Mouse (Mus musculus) neural tube, embryonic 10.5 days (tissue): ENCODE measurements around the gene 4930435E12Rik.

Experiments
- DNase-seq: peaks from one replicate; pipeline ENCODE4 v3.0.0-alpha.2; 2017; ENCODE audit warnings: low spot score; ENCODE audit errors: extremely low spot score

The 4930435E12Rik gene

DNA sequence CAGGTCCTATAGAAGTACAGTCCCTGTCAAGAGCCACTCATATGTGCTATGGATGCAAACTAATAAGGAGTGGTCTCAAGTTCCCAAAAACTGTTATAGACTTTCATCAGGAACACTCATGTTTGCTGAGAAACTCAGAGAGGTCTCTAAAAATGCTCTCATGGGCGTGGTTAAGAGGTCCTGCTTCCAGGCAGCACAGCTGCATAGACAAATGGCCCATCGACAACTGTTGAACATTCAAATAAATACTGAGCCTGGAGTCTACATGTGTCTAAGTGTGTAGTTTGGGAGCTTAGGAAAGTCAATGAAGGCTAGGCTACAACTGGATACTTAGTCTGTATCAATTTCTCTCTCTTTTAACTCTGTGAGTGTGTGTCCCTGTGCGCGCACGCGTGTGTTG lies 57.4 kb downstream of the 4930435E12Rik start:
- no peak for DNase-seq

DNA sequence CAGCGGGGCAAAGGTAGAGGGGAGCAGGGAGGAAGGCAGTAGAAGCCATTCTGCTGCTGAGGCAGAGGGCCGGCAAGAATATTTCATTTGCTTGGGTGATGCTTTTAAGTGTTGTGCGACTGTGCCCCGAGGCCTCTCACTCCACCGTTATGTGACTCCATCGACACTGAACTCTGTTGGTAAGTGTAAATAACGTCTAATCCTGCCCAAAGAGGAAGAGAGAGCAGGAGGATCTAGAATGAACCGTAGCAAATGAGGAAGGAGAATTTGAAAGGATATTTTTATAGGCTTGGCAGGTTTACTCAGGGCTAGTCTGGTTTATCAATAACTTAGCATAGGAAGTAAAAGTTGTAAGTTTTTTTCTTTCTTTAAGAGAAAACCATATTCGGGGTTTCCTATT lies 59.0 kb downstream of the 4930435E12Rik start:
- DNase-seq = no peak

DNA sequence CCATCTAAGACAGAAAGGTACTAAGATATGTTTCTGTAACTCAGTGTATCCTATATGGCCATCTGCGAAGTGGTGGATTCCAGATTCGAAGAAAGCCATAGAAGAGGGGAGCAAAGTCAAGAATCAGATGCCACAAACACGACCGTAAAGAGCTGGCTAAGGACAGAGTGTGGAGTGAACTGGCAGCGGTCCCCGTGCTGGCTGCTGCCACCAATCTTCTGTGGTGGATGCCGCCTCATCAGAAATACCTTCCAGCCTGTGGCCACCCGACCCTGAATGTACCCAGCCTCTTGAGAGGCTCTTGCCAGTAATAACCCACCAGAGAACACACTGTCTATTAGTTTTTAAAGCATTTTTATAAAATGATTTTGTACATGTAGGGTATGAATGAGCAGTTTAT lies 60.2 kb downstream of the 4930435E12Rik start:
- DNase-seq = no peak

DNA sequence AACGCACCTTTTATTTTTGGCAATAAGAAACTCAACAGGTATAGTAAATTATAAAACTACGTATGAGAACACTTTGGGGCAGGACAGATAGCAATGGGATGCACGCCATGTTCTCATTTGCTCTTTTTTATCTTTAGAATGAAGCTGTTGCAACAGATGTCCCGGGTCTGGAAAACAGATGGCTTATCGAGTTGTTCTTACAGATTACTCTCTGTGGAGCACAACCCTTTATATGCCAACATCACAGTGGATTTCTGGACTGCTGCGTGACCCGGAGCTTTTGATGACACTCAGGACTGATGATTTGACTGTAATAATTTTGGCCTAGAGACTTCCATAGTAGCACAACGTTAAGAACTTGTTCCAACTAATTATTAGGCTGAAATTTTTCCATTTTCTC lies 60.8 kb downstream of the 4930435E12Rik start:
- DNase-seq = no peak

DNA sequence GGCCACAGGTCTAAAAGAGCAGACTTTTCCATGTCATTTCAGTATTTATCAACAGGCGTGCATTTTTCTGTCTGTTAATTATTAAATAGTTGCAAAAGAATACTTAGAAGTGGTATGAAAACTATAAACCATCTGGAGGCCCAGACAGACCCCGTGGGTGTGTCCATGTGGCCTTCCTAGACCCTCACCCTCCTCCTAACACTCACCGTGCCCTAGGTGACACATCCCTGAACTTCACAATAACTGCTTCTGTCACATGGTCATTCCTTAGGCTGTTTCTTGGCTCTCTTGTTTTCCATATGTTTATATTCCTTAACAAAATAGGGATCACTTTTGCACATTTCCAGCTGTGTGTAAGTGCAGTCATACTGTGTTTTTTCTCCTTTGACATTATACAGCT lies 61.9 kb downstream of the 4930435E12Rik start:
- DNase-seq = no peak

DNA sequence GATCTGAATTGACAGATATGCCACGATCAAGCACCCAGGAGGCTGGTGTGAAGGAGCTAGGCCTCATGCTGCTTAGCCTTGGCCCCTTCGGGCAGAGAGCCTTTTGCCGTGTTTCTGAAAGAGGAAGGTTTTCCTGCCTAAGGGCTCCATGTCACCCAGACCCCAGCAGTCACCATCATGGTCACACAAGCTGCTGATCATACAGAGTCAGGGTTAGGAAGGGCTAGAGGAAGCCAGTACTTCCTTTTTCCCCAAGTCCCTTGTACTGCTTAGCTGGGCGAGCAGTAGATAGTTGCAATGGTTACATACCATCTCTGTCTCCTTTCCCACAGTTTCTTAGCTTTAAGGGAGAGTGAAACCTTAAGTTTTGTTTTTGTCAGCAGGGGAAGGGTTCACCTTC lies 65.0 kb downstream of the 4930435E12Rik start:
- DNase-seq = no peak

DNA sequence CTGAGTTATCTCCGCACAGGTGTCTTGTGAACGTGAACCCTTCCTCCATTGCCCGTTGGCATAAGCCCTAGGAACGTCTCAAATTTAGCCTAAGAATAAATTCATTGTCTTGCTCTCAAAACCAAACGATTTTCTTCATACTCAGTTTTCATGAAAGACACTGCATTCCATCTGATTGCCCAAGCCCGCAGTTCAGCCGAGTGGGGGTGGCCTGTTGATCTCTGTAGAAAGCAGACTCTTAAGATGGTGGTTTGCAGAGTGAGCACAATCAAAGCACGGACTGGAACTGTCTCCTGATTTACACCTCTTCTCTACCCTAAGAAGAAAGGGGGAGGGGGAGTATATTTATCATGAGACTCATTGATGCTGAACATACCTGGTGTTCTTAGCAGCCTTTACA lies 66.1 kb downstream of the 4930435E12Rik start:
- DNase-seq = no peak
